Mouse (Mus musculus) erythroblast, embryonic 14.5 days (primary cell): ENCODE results near the gene Vcpkmt.

Experiments
- GATA1 ChIP-seq: IDR thresholded peaks from 2 replicates; pipeline ENCODE4 v1.6.1; 2012; ENCODE audit warnings: low read length, inconsistent platforms, mixed read lengths
- TAL1 ChIP-seq: IDR thresholded peaks from 3 replicates; pipeline ENCODE4 v1.6.1; 2012; ENCODE audit warnings: low read length, inconsistent platforms, mixed read lengths

- no peak for TF ChIP-seq TAL1
- no peak for TF ChIP-seq GATA1
These were observed 53.0 kb downstream of the Vcpkmt start for GRCm38 (mm10) chr12:69529694-69530403.
